Mouse (Mus musculus) liver, adult 2 months (tissue): Measurements from ENCODE around the gene Hsd17b12.

ENCODE experiments used
- CTCF ChIP-seq: fragments of 200-500 bp; IDR thresholded peaks from 2 replicates; pipeline ENCODE4 v1.5.1; 2011; ENCODE audit warnings: low read depth, low read length, control low read depth
- POLR2A ChIP-seq: fragments of 200-500 bp; IDR thresholded peaks from 2 replicates; pipeline ENCODE4 v1.6.1; 2011; ENCODE audit warnings: low read length, control low read depth; ENCODE audit not compliant: insufficient read depth; ENCODE audit errors: extremely low read depth

DNA sequence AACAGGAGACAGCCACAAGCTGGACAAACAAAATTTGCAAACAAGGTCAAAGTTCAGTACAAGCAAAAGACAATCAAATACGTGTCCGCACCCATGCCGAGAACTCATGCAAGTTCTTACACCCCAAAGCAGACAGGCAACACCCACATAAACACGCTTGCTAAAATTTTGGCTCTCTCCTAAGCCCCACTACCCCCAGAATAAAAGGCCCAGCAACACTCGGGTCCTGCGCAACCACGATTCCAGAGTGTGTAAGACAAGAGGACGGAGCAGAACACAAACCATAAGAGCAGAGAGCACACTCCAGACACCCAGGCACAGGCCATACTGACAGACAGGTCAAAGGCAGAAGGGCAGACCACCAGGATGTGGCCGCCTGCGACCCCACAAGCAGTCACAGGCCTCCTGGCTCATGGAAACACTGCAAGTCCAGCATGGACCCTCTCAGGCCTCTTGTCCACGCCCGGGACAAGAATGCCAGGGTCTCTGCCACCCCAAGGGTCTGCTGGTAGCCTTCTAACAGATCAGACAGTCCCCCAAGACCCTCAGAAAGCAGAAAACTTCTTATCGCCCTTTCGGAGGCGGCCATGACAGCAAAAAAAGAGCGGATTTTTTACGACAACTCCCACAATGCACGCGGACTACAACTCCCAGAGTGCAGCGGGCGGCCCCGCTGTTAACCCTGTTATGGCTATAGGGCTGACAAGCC, 20.7 kb upstream of the Hsd17b12 start:
- TF ChIP-seq POLR2A (0 out of 2 replicates have a peak, but pooled peaks have one; percentile 8), CTCF (no peak)
